Mouse (Mus musculus): Measurements from ENCODE around the gene Ostf1. TPM values are rescaled to one million over a fixed set of nuclear protein-coding genes. Genes with fewer than 3 reads are reported as not detected.
"Not testable (repeated sequence)": the region's sequence is repeated elsewhere in the genome, so short reads cannot be mapped to it uniquely, and the experiment has no call there.

Gene Ostf1
- polyA plus RNA-seq, 1 experiment from 2014 or later: 125 TPM

DNA sequence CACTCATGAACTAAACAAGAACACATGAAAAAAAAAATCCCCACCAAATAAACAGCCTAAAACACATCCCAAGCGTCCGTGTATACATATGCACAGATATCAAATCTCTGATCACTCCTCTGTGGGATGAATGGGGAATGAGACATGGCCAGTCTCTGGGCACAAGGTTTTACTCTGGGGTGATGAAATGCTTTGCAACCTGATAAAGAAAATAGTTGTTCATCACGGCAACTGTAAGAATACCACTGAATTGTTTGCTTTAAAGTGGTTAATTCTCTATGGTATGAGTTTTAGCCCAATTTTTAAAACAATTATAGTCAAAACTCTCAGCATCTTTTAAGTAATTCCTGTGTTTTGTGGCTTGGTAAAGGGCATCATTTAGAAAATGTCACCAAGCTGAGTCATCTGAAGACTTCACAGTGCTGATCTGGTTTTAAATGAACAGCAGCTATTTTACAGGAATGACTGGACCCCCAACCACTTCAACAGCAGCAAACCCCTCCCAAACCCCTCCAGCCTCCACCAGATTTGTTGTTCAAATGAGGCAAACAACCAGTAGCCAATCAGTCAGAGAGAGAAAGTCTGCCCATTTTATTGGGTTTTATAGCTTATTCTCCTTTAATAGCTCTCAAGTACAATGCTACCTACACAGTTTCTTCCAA lies 33.2 kb downstream of the Ostf1 start:
- no peaks in the 10 kb centered on the region for H3K27me3 ChIP-seq
- no peak overlapping the region for H3K27ac ChIP-seq (replicated peaks)
- H3K4me1 ChIP-seq: no peaks in the 10 kb centered on the region
- H3K36me3 ChIP-seq: peaks cover 3% of the 10 kb centered on the region; the same call in 1 of the 2 replicates
- no peak for ATAC-seq (ENCODE audit: insufficient number of reproducible peaks, low FRiP score, low TSS enrichment, low read depth)
- no peak overlapping the region for H3K9ac ChIP-seq
- H3K4me2 ChIP-seq (replicated peaks): no peak overlapping the region
- H3K9me3 ChIP-seq (replicated peaks): no peaks in the 10 kb centered on the region
- 69% methylated on average over 3 of the region's 3 CpGs for WGBS
- no peak overlapping the region for H3K4me3 ChIP-seq (replicated peaks)

DNA sequence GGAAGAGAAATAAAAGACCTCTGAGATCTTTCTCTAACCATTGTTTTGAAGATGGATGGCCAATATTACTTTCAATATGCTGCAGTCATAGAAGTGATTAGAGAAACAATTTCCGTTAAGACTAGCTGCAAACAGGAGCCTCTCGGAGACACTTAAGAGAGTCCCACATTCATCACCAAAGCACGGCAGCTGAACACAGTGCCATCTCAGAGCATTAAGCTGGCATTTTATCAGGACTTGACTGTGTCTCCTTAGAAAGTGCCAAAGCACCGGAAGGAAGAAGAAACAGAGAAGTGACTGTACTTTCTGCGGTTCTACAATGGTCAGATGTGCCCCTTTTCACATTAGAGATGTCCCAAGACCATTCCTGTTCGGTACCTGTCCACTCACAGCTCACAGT lies 33.9 kb downstream of the Ostf1 start:
- 83% methylated on average over 6 of the region's 6 CpGs for WGBS
- H3K4me3 ChIP-seq (replicated peaks): no peak overlapping the region
- peaks cover 3% of the 10 kb centered on the region; the same call in 1 of the 2 replicates for H3K36me3 ChIP-seq
- no peak for ATAC-seq (ENCODE audit: insufficient number of reproducible peaks, low FRiP score, low TSS enrichment, low read depth)
- no peaks in the 10 kb centered on the region for H3K4me1 ChIP-seq
- no peak overlapping the region for H3K9ac ChIP-seq
- H3K27me3 ChIP-seq: no peaks in the 10 kb centered on the region
- no peak overlapping the region for H3K4me2 ChIP-seq (replicated peaks)
- H3K27ac ChIP-seq (replicated peaks): no peak overlapping the region
- no peaks in the 10 kb centered on the region for H3K9me3 ChIP-seq (replicated peaks)

DNA sequence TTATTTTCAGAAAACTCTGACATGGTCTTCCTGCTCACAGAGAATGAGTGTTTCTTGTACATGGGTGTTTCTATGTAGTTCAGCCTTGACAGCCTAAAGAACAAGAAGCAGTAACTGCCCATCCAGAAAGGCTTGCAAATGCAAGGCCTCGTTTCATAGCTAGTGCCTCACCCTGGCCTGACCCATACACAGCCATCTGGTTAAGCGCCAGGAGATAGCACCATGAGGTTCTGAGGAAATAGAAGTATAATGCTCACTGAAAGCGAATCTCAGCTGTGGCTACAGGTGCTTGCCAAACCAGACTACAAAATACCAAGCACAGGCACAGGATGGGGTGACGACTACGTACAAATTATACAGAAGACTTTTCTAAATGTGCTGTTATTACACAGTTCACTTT lies 34.7 kb downstream of the Ostf1 start:
- Histone ChIP-seq H3K9ac (no peak overlapping the region), H3K36me3 (no peaks in the 10 kb centered on the region), H3K4me1 (no peaks in the 10 kb centered on the region), H3K27me3 (no peaks in the 10 kb centered on the region), H3K4me3 (replicated peaks) (no peak overlapping the region), H3K4me2 (replicated peaks) (no peak overlapping the region), H3K27ac (replicated peaks) (no peak overlapping the region), H3K9me3 (replicated peaks) (no peaks in the 10 kb centered on the region)
- no peak for ATAC-seq (ENCODE audit: insufficient number of reproducible peaks, low FRiP score, low TSS enrichment, low read depth)
- WGBS: 84% methylated on average over 5 of the region's 5 CpGs

DNA sequence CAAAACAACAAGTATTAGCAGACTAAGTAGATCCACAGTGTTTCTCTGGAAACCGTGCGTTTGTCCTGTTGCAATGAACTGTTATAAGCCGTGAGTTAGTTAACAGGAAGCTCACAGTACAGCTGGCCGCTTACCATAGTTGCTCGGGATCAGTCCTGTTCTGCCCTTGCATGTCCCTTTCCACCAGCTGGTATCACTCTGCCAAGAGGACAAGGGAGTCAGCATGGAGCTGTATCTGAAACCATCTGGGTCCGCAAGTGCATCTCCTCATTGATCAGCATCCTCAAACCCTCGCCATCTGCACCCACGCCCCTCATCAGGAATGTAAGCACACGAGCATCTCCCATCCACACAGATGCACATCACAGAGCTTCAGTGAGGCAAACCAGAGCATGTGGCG lies 37.9 kb downstream of the Ostf1 start:
- Histone ChIP-seq H3K4me3 (replicated peaks) (no peak overlapping the region), H3K4me2 (replicated peaks) (no peak overlapping the region), H3K4me1 (no peaks in the 10 kb centered on the region; the same call in 1 of the 2 replicates), H3K36me3 (no peaks in the 10 kb centered on the region), H3K27ac (replicated peaks) (no peak overlapping the region), H3K27me3 (no peaks in the 10 kb centered on the region), H3K9me3 (replicated peaks) (no peaks in the 10 kb centered on the region), H3K9ac (no peak overlapping the region)
- WGBS: 78% methylated on average over 10 of the region's 10 CpGs
- no peak for ATAC-seq (ENCODE audit: insufficient number of reproducible peaks, low FRiP score, low TSS enrichment, low read depth)

DNA sequence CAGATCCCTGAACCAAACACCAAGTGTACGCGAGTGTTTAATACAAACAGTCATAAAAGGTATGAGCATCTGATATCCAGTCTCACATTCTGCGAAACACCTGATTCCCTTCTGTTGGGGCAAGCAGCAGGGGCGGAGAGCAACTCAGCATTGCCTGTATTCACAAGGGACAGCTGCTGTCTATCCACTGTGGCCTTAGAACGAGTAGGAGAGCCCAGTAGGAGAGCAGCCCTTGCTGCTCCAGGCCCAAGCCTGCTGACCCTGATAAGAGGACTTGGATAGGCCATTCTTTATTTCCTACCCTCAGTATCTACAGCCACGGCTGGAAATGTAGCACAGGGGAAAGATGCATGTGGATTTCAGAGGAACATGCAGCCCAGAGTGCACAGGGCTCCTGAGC lies 38.7 kb downstream of the Ostf1 start:
- H3K4me2 ChIP-seq (replicated peaks): no peak overlapping the region

DNA sequence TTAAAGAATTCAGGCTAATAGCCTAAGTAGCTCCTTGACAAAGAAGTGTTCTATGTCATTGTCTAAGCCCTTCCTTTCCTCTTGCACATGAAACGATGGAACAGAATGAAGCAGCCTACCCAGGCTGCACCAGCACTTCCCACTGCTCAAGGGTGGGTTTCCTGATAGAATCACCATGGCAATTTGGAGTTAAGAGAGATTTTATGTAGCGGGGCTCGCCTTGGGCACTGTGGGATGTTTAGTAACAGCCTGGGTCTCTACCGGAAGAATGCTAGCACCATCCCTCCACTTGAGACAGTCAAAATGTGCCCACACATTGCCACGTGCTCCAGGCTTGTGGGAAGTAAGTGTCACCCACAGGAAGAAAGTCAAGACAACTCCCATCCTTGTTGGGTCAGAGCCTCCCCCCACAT lies 40.7 kb downstream of the Ostf1 start:
- Histone ChIP-seq H3K4me1 (peaks cover 5% of the 10 kb centered on the region; the same call in 1 of the 2 replicates), H3K9ac (no peak overlapping the region), H3K4me2 (replicated peaks) (no peak overlapping the region), H3K27ac (replicated peaks) (no peak overlapping the region), H3K4me3 (replicated peaks) (no peak overlapping the region), H3K27me3 (no peaks in the 10 kb centered on the region), H3K9me3 (replicated peaks) (no peaks in the 10 kb centered on the region), H3K36me3 (no peaks in the 10 kb centered on the region)
- 38% methylated on average over 5 of the region's 5 CpGs for WGBS
- ATAC-seq (ENCODE audit: insufficient number of reproducible peaks, low FRiP score, low TSS enrichment, low read depth): no peak

More for the DNA sequence above, 38.7 kb downstream of the Ostf1 start:
- Histone ChIP-seq H3K4me3 (replicated peaks) (no peak overlapping the region), H3K27ac (replicated peaks) (no peak overlapping the region), H3K9me3 (replicated peaks) (no peaks in the 10 kb centered on the region), H3K36me3 (no peaks in the 10 kb centered on the region), H3K4me1 (no peaks in the 10 kb centered on the region; the same call in 1 of the 2 replicates), H3K27me3 (no peaks in the 10 kb centered on the region), H3K9ac (no peak overlapping the region)
- WGBS: 78% methylated on average over 6 of the region's 6 CpGs
- no peak for ATAC-seq (ENCODE audit: insufficient number of reproducible peaks, low FRiP score, low TSS enrichment, low read depth)

DNA sequence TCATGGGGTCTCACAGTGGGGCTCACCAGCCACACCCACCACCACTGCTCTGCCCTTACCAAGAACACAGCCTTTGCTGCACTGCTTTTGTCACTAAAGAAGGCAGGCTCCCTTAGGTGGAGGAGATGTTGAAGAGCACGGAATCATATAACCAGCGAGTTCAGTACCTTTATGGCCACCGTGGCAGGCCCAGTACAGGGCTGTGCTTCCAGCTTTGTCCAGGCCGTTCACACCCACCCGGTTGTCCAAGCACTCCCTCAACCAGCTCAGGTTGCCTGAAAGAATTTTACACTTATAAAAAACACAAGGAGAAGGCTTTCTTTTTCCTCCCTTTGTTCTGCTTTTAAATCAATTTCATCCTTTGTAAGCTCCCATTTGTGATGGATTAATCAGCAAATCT lies 41.4 kb downstream of the Ostf1 start:
- WGBS: 53% methylated on average over 5 of the region's 5 CpGs
- H3K27me3 ChIP-seq: no peaks in the 10 kb centered on the region
- H3K36me3 ChIP-seq: no peaks in the 10 kb centered on the region
- no peak overlapping the region for H3K4me3 ChIP-seq (replicated peaks)
- H3K4me1 ChIP-seq: peaks cover 5% of the 10 kb centered on the region; the same call in 1 of the 2 replicates
- no peak overlapping the region for H3K9ac ChIP-seq
- no peaks in the 10 kb centered on the region for H3K9me3 ChIP-seq (replicated peaks)
- no peak overlapping the region for H3K27ac ChIP-seq (replicated peaks)
- no peak for ATAC-seq (ENCODE audit: insufficient number of reproducible peaks, low FRiP score, low TSS enrichment, low read depth)
- H3K4me2 ChIP-seq (replicated peaks): no peak overlapping the region

DNA sequence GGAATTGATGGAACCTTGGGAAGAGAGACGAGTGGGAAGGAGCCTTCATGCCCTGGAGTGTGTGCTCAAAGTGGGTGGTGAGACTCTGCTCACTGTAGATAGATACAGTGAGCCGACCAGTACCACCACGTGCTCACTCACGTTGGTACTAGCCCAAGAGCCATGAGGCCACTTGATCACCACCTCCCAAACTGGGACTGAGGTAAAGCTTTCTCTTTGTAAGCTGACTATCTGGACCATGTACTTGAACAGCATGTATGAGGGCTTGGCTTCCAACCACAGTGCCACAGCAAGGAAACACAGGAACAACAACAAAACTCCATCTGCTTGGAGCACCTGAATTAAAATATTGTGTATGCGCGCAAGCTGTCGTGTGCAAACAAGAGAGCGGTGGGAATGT lies 42.3 kb downstream of the Ostf1 start:
- 89% methylated on average over 8 of the region's 8 CpGs for WGBS
- Histone ChIP-seq H3K9me3 (replicated peaks) (no peaks in the 10 kb centered on the region), H3K4me3 (replicated peaks) (no peak overlapping the region), H3K27me3 (no peaks in the 10 kb centered on the region), H3K4me2 (replicated peaks) (no peak overlapping the region), H3K36me3 (peaks cover 4% of the 10 kb centered on the region; the same call in 1 of the 2 replicates), H3K9ac (no peak overlapping the region), H3K4me1 (peaks cover 5% of the 10 kb centered on the region; the same call in 1 of the 2 replicates), H3K27ac (replicated peaks) (no peak overlapping the region)
- no peak for ATAC-seq (ENCODE audit: insufficient number of reproducible peaks, low FRiP score, low TSS enrichment, low read depth)

DNA sequence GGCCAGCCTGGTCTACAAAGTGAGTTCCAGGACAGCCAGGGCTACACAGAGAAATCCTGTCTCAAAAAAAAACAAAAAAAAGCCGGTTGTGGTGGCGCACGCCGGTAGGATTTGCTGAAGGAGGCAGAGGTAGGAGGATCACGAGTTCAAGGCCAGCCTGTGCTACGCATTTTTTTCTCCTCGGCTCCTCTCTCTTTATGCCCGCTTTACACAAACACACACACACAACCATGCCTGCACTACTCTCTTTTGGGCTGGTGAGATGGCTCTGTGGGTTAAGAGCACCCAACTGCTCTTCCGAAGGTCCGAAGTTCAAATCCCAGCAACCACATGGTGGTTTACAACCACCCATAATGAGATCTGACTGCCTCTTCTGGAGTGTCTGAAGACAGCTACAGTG lies 42.8 kb downstream of the Ostf1 start:
- not testable (repeated sequence) for ATAC-seq (ENCODE audit: insufficient number of reproducible peaks, low FRiP score, low TSS enrichment, low read depth); H3K9me3 ChIP-seq (replicated peaks); H3K4me1 ChIP-seq; H3K27ac ChIP-seq (replicated peaks); H3K9ac ChIP-seq; H3K4me2 ChIP-seq (replicated peaks); H3K27me3 ChIP-seq; H3K36me3 ChIP-seq; H3K4me3 ChIP-seq (replicated peaks)
- 97% methylated on average over 10 of the region's 10 CpGs for WGBS

DNA sequence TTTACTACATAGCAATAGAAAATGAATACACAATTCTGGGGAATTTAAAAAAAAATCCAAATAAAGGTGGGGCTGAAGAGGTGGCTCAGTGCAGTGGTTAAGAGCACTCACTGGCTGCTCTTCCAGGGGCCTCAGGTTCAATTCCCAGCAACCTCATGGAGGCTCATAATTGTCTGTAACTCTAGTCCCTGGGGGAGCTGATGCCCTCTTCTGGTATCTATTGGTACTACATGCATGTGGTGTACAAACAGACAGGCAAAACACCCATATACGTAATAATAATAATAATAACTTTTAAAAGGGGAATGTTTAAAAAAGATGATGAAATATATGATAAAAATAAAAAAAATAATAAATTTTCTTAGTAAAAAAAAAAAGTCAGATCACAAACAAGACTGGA lies 43.4 kb downstream of the Ostf1 start:
- H3K9ac ChIP-seq: no peak overlapping the region
- ATAC-seq (ENCODE audit: insufficient number of reproducible peaks, low FRiP score, low TSS enrichment, low read depth): no peak
- H3K27ac ChIP-seq (replicated peaks): no peak overlapping the region
- H3K4me3 ChIP-seq (replicated peaks): no peak overlapping the region
- H3K9me3 ChIP-seq (replicated peaks): no peaks in the 10 kb centered on the region
- H3K4me2 ChIP-seq (replicated peaks): no peak overlapping the region
- peaks cover 4% of the 10 kb centered on the region; the same call in 1 of the 2 replicates for H3K36me3 ChIP-seq
- no peaks in the 10 kb centered on the region for H3K27me3 ChIP-seq
- H3K4me1 ChIP-seq: peaks cover 5% of the 10 kb centered on the region; the same call in 1 of the 2 replicates
- 93% methylated on average over 1 of the region's 1 CpGs for WGBS

DNA sequence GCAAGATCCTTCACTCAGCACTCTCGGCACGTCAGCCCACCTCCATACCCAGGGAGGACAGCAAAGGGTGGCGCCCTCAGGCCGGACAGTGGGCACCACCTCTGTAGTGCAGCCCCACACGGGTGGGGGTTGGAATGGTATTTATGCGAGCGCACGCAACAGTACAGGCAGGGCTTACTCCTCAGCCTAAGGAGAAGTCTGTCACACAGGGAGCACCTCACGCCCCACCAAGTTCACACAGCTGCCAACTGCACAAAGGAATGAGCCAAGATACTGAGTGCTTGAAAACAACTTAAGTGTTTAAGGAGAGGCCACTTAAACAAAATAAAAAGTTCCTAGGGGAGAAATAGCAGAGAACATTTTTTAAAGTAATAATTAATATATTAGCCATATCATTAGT lies 44.5 kb downstream of the Ostf1 start:
- ATAC-seq (ENCODE audit: insufficient number of reproducible peaks, low FRiP score, low TSS enrichment, low read depth): no peak
- no peaks in the 10 kb centered on the region for H3K27me3 ChIP-seq
- H3K4me2 ChIP-seq (replicated peaks): no peak overlapping the region
- H3K9me3 ChIP-seq (replicated peaks): no peaks in the 10 kb centered on the region
- H3K4me1 ChIP-seq: peaks cover 5% of the 10 kb centered on the region; the same call in 1 of the 2 replicates
- no peak overlapping the region for H3K4me3 ChIP-seq (replicated peaks)
- H3K9ac ChIP-seq: no peak overlapping the region
- H3K36me3 ChIP-seq: peaks cover 4% of the 10 kb centered on the region; the same call in 1 of the 2 replicates
- H3K27ac ChIP-seq (replicated peaks): no peak overlapping the region
- 67% methylated on average over 9 of the region's 9 CpGs for WGBS

DNA sequence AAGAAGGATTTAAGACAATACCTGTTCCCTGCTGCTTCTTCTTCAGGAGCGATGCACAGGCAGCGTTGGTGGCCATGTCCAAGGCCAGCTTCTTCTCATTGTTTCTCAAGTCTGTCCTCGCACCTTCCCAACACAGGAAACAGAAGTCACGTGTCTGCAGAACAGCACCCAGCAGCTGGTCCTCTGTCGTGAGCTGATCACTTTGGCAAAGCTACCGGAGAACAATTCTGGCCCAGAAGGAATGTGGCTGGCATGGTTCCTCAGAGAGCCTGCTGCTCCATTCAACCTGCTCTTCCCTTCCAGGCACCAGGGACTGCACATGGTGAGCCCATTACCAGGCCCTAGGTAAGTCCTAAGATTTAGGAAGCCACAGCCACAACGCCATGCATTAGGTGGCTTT lies 47.0 kb downstream of the Ostf1 start:
- H3K4me2 ChIP-seq (replicated peaks): no peak overlapping the region

More for the DNA sequence above, 47.0 kb downstream of the Ostf1 start:
- Histone ChIP-seq H3K9ac (no peak overlapping the region), H3K36me3 (peaks cover 4% of the 10 kb centered on the region; the same call in 1 of the 2 replicates), H3K27ac (replicated peaks) (no peak overlapping the region), H3K4me1 (peaks cover 5% of the 10 kb centered on the region; the same call in 1 of the 2 replicates), H3K9me3 (replicated peaks) (no peaks in the 10 kb centered on the region), H3K27me3 (no peaks in the 10 kb centered on the region), H3K4me3 (replicated peaks) (no peak overlapping the region)
- no peak for ATAC-seq (ENCODE audit: insufficient number of reproducible peaks, low FRiP score, low TSS enrichment, low read depth)
- WGBS: 90% methylated on average over 7 of the region's 7 CpGs

Measured in embryonic facial prominence, embryonic 15.5 days (tissue).